Mouse (Mus musculus) CD4-positive naive resting alpha-beta T cell, adult 76 days (primary cell): Measurements from ENCODE around the gene Pik3ap1. TPM values are rescaled to one million over a fixed set of nuclear protein-coding genes. Genes with fewer than 3 reads are reported as not detected.

Source experiments
- total RNA-seq: library from RNA; stranded (reverse); gene quantifications from one replicate; pipeline ENCODE4 v1.2.4, GENCODE M21; 2023

Pik3ap1 gene
- total RNA-seq, result 30.0 TPM

GRCm38 (mm10) chr19:41384922-41385508 lies at the start of gene Pik3ap1:
Gene Pik3ap1, minus strand, starts transcription at chr19:41385102.

GRCm38 (mm10) chr19:41263630-41264295 lies 121.1 kb downstream of the Pik3ap1 start, which contains the start of gene Tm9sf3:
Gene Tm9sf3, minus strand, starts transcription at chr19:41263997.

Other genes with a start within 250 kb of the Pik3ap1 start
- not detected for gene Tll2, start 178.3 kb downstream of the Pik3ap1 start, total RNA-seq
- gene Tm9sf3, start 121.1 kb downstream of the Pik3ap1 start, total RNA-seq, result 92.4 TPM
- gene Lcor, start 97.5 kb upstream of the Pik3ap1 start, total RNA-seq, result 31.5 TPM
- 39.5 TPM for gene Gm340, start 197.3 kb upstream of the Pik3ap1 start, total RNA-seq